Mouse (Mus musculus) telencephalon, adult 2 months (tissue): ENCODE measurements around the gene Foxn1.
A peak's percentile ranks its signal among the peaks of the same experiment; 100 is the strongest.

Experiments used
- DNase-seq: peaks from one replicate; pipeline ENCODE4 v3.0.0-alpha.2; 2011; ENCODE audit warnings: low read depth, low spot score

The Foxn1 gene

DNA sequence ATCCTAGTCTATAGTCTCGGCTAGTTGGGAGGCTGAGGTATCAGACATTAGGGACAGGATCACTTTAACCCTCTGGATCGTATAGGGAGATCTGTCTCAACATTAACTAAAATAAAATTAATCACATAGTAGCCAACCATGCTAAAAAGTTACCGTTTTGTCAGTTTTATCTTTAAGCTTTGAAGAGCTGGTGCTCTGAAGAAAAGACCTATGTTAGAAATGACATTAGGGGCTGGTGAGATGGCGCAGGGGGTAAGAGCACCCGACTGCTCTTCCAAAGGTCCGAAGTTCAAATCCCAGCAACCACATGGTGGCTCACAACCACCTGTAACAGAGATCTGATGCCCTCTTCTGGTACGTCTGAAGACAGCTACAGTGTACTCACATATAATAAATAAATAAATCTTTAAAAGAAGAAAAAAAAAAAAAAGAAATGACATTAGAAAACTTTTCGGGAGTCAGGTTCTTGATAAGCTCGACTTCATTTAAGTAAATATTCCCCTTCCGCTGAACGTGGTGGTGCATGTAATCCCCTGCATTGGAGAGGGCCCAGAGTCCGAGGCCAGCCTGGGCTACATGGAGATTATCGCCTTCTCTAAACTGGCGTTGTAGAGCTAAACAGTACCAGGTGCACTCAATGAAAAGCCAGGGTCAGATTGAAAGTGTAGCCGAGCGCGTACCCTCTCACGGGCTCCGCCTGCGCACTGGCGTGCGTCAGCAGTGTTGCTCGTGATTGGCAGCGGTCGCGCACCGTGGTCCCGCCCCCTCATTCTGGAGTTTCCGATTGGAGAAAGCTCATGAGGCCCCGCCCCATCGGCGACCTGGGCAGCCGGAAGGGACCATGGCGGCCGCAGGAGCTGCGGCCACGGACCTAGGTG, 58.5 kb downstream of the Foxn1 start, which contains the start of gene Pigs:
Gene Pigs, plus strand, starts transcription at position 782 of the 878 bp plus-strand sequence.
- peak; percentile 88 for DNase-seq

DNA sequence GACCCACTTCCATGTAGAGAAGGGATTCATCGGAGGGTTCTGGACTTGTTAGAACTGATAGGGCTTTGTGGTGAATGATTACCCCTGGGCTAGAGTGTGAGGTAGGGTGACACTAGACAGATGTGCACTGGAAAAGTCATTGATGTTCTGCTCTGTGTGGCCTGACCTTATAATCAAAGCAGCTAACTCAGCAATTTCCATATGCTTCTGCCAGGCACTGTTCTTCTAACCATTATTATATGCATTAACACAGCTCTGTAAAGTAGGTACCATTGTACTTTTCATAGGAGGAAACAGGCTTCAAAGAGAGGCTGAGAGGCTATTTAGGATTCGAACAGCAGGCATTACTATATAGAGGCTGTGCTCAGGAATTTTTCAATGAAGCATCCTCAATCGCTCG, 59.1 kb downstream of the Foxn1 start:
- DNase-seq: no peak

DNA sequence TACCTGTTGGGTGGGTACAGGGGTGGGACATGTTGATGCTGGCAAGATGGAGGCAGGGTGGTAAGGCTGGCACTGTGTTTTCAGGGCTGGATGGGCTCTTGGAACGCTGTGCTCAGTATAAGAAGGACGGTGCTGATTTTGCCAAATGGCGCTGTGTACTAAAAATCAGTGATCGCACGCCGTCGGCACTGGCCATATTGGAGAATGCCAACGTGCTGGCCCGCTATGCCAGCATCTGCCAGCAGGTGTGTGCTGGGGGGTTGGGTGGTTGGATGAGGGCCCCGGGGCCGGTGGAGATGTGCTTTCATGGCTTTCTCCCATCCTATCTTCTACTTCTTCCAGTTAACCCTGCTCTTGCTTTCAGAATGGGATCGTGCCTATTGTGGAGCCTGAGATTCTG, 61.4 kb downstream of the Foxn1 start:
- no peak for DNase-seq

DNA sequence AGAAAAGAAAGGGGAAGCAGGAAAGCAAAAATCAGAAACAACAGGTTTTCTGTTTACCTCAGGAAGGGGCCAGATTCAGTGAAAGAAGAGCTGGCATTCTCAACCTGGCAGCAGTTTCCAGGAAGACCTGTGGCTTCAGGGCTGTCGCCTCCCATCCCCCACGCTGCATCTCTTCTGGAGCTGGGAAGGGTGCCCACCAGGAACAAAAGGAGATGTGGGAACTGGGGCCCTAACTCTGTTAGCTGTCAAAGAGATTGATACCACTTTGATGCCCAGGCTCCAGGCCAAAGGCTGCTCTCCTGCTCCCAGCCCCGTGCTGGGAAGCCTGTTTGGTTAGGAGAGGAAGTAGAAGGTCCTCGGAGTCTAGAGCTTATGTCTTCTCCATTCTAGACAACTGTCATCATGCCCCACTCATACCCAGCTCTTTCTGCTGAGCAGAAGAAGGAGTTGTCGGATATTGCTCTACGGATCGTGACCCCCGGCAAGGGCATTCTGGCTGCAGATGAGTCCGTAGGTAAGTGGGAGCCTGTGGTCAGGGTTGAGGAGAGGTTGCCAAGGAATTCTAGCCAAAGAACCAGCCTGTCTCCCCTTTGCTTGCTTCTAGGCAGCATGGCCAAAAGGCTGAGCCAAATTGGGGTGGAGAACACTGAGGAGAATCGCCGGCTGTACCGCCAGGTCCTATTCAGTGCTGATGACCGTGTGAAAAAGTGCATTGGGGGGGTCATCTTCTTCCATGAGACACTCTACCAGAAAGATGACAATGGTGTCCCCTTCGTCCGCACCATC, 62.2 kb downstream of the Foxn1 start:
- no peak for DNase-seq

DNA sequence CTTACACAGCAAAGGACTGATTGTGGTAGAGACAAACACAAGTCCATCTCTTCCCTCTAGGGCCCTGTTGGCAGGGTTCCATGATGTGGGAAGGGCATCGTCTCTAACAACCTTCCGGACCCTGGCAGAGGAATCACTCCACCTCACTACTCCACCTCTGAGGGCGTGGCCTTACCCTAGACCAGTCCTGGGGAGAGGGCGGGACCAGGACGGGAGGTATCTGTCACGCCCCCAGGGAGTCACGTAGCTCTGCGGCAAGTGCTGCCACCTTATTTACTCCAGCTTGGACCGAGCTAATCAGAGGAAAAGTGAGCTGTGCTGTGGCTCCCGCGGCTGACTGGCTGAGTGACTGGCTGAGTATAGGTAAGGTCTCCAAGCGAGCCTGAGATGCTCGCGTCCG, 63.5 kb downstream of the Foxn1 start, which contains the start of gene Aldoc:
Gene Aldoc, plus strand, starts transcription at position 109 of the 400 bp plus-strand sequence.
- peak; percentile 46 for DNase-seq

DNA sequence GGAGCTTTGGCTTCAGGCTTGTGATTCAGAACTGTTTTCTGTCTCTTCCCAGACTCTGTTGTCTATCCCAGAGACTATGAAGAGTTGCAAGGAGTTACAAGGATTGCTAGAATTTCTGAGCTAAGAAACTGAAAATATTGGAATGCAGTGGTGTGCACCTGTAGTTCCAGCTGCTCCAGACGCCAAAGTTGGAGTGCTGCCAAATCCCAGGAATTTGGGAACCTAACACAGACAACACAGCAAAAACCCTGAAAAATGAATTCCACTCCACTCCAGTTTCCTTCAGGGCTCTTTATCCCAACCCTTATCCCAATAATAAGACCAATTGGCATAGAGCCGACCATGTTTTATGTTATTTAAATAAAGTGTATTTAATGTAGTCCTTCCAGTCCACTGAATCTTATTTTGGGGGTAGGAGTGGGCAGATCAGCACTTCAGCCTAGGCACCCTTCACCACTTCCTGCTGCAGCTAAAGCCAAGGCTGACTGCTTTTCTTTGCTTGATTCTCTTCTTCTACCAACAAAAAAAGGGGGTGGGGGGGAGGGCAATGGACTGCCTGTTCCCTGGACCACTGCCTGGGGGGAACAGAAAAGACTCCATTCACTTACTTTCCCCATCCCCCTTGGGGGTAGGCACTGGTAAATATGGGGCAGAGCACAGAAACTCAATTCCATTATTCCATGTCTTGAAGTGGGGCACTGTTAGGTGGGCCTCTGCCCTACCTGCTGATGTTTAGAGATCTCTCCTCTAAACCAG, 64.1 kb downstream of the Foxn1 start:
- no peak for DNase-seq

DNA sequence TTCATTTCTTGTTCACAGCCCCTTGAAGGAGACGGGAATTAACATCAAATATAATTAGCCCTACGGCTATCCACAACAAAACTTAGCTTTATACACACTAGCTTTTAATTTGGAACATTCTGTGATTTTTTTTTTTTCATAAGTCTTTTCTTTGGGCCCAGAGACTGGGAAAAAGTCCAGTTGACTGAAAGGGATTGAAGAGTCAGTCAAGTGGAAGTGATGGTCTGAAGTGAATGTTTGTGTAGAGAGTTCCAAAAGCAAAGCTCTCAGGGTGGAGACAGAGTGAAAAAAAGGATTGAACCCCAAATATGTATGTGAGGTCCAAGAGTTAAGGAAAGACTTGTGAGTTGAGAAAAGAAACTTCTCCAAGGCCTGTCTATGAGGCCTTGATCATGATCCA, 67.9 kb downstream of the Foxn1 start:
- DNase-seq: no peak

DNA sequence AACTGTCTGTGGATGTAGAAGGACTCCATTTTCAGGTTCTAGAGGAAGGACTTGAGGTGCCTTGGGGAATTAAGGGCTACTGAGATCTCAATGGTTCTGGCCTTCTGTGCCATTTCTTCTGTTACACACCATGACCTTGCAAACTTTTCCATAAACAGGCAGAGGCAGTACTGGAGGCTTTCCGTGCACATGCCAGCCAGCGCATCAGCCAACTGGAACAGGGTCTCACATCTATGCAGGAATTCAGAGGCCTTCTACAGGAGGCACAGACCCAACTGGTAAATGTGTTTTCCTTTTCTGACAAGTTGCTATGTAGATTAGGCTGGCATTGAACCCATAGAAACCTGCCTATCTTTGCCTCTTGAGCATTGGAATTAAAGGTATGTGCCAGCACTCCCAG, 72.7 kb downstream of the Foxn1 start:
- no peak for DNase-seq

DNA sequence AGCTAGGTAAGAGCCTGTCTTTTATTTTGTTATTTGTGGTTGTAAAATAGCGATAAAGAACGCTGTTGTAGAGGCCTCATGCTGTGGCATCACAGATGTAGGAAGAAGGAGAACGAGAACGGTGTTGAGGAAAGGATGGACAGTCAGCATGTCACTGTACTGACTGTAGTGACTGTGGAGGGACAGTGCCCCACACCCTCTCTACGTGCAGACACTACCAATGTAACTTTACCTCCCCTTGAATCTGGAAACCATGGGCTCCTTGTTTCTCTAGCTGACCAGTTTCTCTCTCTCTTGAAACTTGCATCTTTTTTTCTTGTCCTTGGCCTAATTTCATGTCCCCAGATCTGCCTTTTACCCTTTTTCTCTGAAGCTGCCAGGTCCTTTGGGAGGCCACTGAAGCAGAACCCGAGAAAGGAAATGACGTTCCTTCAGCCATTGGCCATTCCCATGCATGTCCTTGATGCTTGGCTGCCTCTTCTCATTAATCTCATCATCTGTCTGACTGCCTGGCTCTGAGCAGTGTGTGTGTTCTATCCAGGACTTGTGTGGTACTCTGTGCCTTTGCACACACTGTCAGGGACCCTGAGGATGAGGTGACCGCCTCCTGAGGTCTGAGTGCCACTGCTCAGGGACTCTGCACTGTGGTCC, 75.4 kb downstream of the Foxn1 start:
- no peak for DNase-seq
